Mouse (Mus musculus) limb, embryonic 14.5 days (tissue): ENCODE data around the gene Ncln. TPM values are rescaled to one million over a fixed set of nuclear protein-coding genes. Genes with fewer than 3 reads are reported as not detected.

Experiments
- ATAC-seq: fragments of 200-750 bp; cut with Nextera tagmentation; 2 replicates; pipeline ENCODE4 v1.8.0; 2017; ENCODE audit warnings: low read depth, moderate number of reproducible peaks, moderate TSS enrichment; ENCODE audit not compliant: low FRiP score
- DNase-seq: peaks from one replicate; pipeline ENCODE4 v3.0.0-alpha.2; 2015; ENCODE audit warnings: low spot score
- H3K27ac ChIP-seq: fragments of 300-500 bp; sonication (generic); replicated peaks from 2 replicates; pipeline ENCODE4 v1.5.1; 2014; ENCODE audit warnings: low read depth, mild to moderate bottlenecking, low read length, moderate library complexity, mixed read lengths
- H3K27me3 ChIP-seq: fragments of 300-500 bp; sonication (generic); 2 replicates; pipeline ENCODE4 v1.6.1; 2014; ENCODE audit warnings: low read length, mixed read lengths; ENCODE audit not compliant: control insufficient read depth, insufficient read depth
- H3K36me3 ChIP-seq: fragments of 300-500 bp; sonication (generic); 2 replicates; pipeline ENCODE4 v1.6.1; 2014; ENCODE audit warnings: mild to moderate bottlenecking, low read length, moderate library complexity, mixed read lengths; ENCODE audit not compliant: control insufficient read depth, insufficient read depth
- H3K4me1 ChIP-seq: fragments of 300-500 bp; sonication (generic); 2 replicates; pipeline ENCODE4 v1.6.1; 2014; ENCODE audit warnings: antibody characterized with exemption, low read length, mixed read lengths; ENCODE audit not compliant: control insufficient read depth, insufficient read depth
- H3K4me2 ChIP-seq: fragments of 300-500 bp; sonication (generic); replicated peaks from 2 replicates; pipeline ENCODE4 v1.6.1; 2014; ENCODE audit warnings: low read depth, mild to moderate bottlenecking, low read length, moderate library complexity; ENCODE audit not compliant: severe bottlenecking
- H3K4me3 ChIP-seq: fragments of 300-500 bp; sonication (generic); replicated peaks from 2 replicates; pipeline ENCODE4 v1.5.1; 2014; ENCODE audit warnings: low read length
- H3K9ac ChIP-seq: fragments of 300-500 bp; sonication (generic); 2 replicates; pipeline ENCODE4 v1.6.1; 2014; ENCODE audit warnings: mild to moderate bottlenecking, low read depth, low read length, moderate library complexity; ENCODE audit not compliant: severe bottlenecking
- H3K9me3 ChIP-seq: fragments of 300-500 bp; sonication (generic); 2 replicates; pipeline ENCODE4 v1.6.1; 2016; ENCODE audit warnings: low read length; ENCODE audit not compliant: control insufficient read depth
- POLR2A ChIP-seq: fragments of 200-500 bp; IDR thresholded peaks from 2 replicates; pipeline ENCODE4 v1.8.0; 2012; ENCODE audit warnings: inconsistent platforms, mild to moderate bottlenecking, moderate library complexity, borderline replicate concordance; ENCODE audit not compliant: insufficient read depth, insufficient read length; ENCODE audit errors: extremely low read depth
- WGBS: fragments of 180-500 bp; shearing (Covaris S2); extraction: QIAGEN DNeasy Blood & Tissue Kit; methylation state at CpG from one replicate; pipeline ENCODE4 v1.1.7; 2014; 5-methylcytosine and 5-hydroxymethylcytosine counted together
- polyA plus RNA-seq, 2 experiments: library from polyadenylated mRNA; depleted of rRNA in 1 of 2; stranded (reverse) in 1 of 2; unstranded in 1 of 2; fragments of >200 nt; fragmentation: Nextera tagmentation in 1 of 2; extraction: Ambion mirVana in 1 of 2; gene quantifications; 2 replicates each; pipeline versions ENCODE4 v1.2.1 to v1.2.3; 2012 to 2014

The Ncln gene
- polyA plus RNA-seq, 2 experiments: 76.4 to 218 TPM

DNA sequence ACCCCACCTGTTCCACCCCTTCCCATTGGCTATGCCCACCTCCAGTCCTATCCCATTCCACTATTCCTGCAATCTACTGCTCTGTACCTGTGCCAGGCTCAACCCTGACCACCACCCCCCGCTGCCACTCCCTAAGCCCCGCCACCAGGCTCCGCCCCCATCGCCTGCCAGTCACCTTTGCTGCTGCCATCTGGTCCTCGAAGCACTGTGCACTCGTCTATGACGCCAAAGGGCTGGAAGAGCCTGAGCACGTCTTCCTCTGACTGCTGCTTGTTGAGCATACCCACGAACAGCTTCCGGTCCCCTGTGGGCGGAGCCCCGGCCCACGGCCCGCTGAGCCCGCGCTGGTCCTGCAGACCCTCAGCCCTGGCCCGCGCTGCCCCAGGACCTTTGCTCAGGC is 25.7 kb downstream of the Ncln start:
- DNase-seq (no peak), ATAC-seq (no peak)
- Histone ChIP-seq H3K4me3 (no peak overlapping the region), H3K27me3 (peaks cover 50% of the 10 kb centered on the region), H3K36me3 (no peaks in the 10 kb centered on the region), H3K4me2 (no peak overlapping the region), H3K9me3 (no peaks in the 10 kb centered on the region), H3K9ac (no peak overlapping the region), H3K27ac (no peak overlapping the region), H3K4me1 (no peaks in the 10 kb centered on the region)
- 54% methylated on average over 18 of the region's 18 CpGs for WGBS
- no peak for TF ChIP-seq POLR2A

DNA sequence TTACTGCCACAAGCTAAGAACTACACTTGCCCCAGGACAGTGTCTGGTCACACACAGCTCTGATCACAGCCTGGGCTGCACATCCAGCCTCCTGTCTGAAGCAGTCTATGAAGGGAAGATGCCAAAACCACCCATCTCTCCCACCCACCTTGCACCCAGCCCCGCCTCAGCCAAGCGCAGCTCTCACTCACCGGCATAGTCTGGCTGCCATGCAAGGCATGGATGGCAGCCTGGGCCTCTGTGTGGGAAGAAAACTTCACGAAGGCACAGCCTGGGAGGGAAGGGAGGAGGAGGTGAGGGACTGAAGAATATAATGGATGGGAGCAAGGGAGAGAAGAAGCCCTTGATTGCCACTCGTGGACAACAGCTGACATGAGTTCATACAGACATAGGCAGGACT is 26.9 kb downstream of the Ncln start:
- Histone ChIP-seq H3K27ac (no peak overlapping the region), H3K9ac (no peak overlapping the region), H3K4me2 (no peak overlapping the region), H3K36me3 (no peaks in the 10 kb centered on the region), H3K9me3 (no peaks in the 10 kb centered on the region), H3K4me1 (0 out of 2 replicates have a peak, but pooled peaks cover 6% of the 10 kb centered on the region), H3K27me3 (peaks cover 46% of the 10 kb centered on the region), H3K4me3 (no peak overlapping the region)
- WGBS: 78% methylated on average over 5 of the region's 5 CpGs
- TF ChIP-seq POLR2A: no peak
- DNase-seq: no peak
- no peak for ATAC-seq

DNA sequence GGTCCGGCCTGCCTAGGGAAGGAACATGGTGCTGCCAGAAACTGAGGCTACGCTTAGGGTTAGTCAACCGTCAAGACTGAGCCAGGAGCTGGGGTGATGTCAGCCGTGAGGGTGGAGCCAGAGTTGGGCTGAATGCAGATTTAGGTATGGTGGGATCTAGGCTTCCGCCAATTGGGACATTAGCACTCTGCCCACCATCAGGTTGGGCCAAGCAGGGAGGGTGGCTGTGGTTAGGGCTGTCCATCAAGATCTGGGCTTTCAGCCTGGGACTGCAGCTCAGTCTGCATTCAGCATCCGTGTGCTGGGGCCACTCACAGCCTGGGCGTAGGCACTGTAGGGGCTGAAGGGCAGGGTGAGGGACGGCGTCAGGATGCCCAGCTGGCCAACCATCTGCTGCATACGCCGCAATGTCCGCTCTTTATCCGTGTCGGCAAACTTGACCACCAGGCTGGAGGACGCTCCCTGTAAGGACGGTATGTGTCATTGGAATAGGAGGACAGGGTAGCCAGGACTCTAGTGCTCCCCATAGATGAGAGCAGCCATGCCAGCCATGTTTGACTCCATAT is 28.4 kb downstream of the Ncln start:
- DNase-seq: no peak
- Histone ChIP-seq H3K4me1 (0 out of 2 replicates have a peak, but pooled peaks cover 7% of the 10 kb centered on the region), H3K9ac (no peak overlapping the region), H3K27ac (no peak overlapping the region), H3K4me3 (no peak overlapping the region), H3K36me3 (no peaks in the 10 kb centered on the region), H3K27me3 (peaks cover 46% of the 10 kb centered on the region), H3K4me2 (no peak overlapping the region), H3K9me3 (no peaks in the 10 kb centered on the region)
- no peak for ATAC-seq
- WGBS: 87% methylated on average over 16 of the region's 16 CpGs
- TF ChIP-seq POLR2A: no peak

DNA sequence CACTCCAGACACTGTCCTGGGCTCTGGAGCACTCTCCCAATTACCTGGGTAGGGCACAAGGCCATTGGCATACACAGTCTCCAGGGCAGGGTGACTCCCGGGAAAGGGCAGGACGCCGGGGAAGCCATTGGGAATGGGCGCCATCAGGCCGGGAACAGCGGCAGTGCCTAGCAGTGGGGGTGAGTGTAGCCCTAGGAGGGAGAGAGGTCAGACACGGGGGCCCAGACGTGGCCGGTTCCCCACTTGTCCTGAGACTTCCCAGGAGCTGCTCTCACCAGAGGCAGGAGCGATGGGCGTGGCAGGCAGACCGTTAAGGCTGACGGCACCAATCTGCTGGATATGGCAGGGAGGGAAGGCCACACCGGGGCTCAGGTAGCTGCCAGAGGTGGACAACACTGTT is 29.3 kb downstream of the Ncln start:
- Histone ChIP-seq H3K36me3 (no peaks in the 10 kb centered on the region), H3K4me3 (no peak overlapping the region), H3K9ac (no peak overlapping the region), H3K27me3 (peaks cover 46% of the 10 kb centered on the region), H3K27ac (no peak overlapping the region), H3K9me3 (no peaks in the 10 kb centered on the region), H3K4me2 (no peak overlapping the region), H3K4me1 (0 out of 2 replicates have a peak, but pooled peaks cover 7% of the 10 kb centered on the region)
- ATAC-seq (no peak), DNase-seq (no peak)
- no peak for TF ChIP-seq POLR2A
- 49% methylated on average over 14 of the region's 14 CpGs for WGBS

DNA sequence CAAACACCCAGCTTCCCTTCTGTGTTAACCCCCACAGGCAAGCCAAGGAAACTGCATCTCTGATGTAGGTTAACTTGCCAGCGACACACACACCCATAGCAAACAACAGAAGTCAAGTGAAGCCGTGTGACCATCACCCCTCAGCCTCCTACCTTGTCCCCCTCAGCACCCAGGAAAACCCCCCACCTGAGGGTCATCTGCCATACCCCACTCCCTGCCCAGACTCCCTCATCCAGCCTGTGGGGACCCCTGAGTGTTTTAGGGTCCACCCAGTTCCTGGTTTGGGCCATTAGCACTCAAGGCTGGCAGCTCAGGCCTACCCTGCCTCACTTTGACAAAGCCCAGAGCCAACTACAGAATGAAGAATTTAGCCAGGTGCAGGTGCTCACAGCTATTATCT is 30.1 kb downstream of the Ncln start:
- 93% methylated on average over 2 of the region's 2 CpGs for whole genome bisulfite sequencing
- TF ChIP-seq POLR2A: no peak
- DNase-seq (no peak), ATAC-seq (no peak)
- H3K4me3 ChIP-seq: no peak overlapping the region
- H3K4me1 ChIP-seq: 0 out of 2 replicates have a peak, but pooled peaks cover 7% of the 10 kb centered on the region
- peaks cover 54% of the 10 kb centered on the region for H3K27me3 ChIP-seq
- H3K4me2 ChIP-seq: no peak overlapping the region
- H3K36me3 ChIP-seq: no peaks in the 10 kb centered on the region
- H3K9ac ChIP-seq: no peak overlapping the region
- no peaks in the 10 kb centered on the region for H3K9me3 ChIP-seq
- no peak overlapping the region for H3K27ac ChIP-seq
